Mouse (Mus musculus): ENCODE results near the gene Eif2b3. TPM values are rescaled to one million over a fixed set of nuclear protein-coding genes. Genes with fewer than 3 reads are reported as not detected.

Gene Eif2b3
- polyA plus RNA-seq, 1 experiment from 2014 or later = 46.4 TPM

- peak overlapping the region; percentile 48 for H3K9ac ChIP-seq
- H3K27me3 ChIP-seq = 0 out of 2 replicates have a peak, but pooled peaks cover under 1% of the 10 kb centered on the region
- 36% methylated on average over 15 of the region's 15 CpGs for WGBS (ENCODE audit: insufficient replicate concordance)
- DNase-seq = no peak
- H3K4me2 ChIP-seq = no peak overlapping the region; the same call in 1 of the 2 replicates
- H3K27ac ChIP-seq = peak overlapping the region; percentile 67
- H3K9me3 ChIP-seq (replicated peaks) = no peaks in the 10 kb centered on the region
- peak; percentile 32 for ATAC-seq (ENCODE audit: low read depth)
- H3K4me3 ChIP-seq (replicated peaks) = no peak overlapping the region
- peaks cover 42% of the 10 kb centered on the region for H3K4me1 ChIP-seq (replicated peaks)
- peaks cover 12% of the 10 kb centered on the region; the same call in 1 of the 2 replicates for H3K36me3 ChIP-seq
These were observed 106.9 kb downstream of the Eif2b3 start for GRCm38 (mm10) chr4:117125910-117126674.

- 67% methylated on average over 9 of the region's 9 CpGs for WGBS (ENCODE audit: insufficient replicate concordance)
- Histone ChIP-seq H3K4me1 (replicated peaks) (peaks cover 35% of the 10 kb centered on the region), H3K27me3 (peaks cover 7% of the 10 kb centered on the region), H3K4me3 (replicated peaks) (no peak within 1 kb of the TSS), H3K36me3 (peaks cover 14% of the 10 kb centered on the region; the same call in 1 of the 2 replicates), H3K4me2 (peak within 1 kb of the TSS; percentile 41; the same call in 1 of the 2 replicates), H3K27ac (peak within 1 kb of the TSS; percentile 67), H3K9me3 (replicated peaks) (no peaks in the 10 kb centered on the region), H3K9ac (peak within 1 kb of the TSS; percentile 48)
- no peak for ATAC-seq (ENCODE audit: low read depth)
- no peak for DNase-seq
These were observed 107.6 kb downstream of the Eif2b3 start, which contains the start of gene Tctex1d4 for GRCm38 (mm10) chr4:117126675-117127290. Gene Tctex1d4 (plus strand): TSS chr4:117126794.

GRCm38 (mm10) chr4:117127991-117128686 is 108.9 kb downstream of the Eif2b3 start:
- peaks cover 14% of the 10 kb centered on the region; the same call in 1 of the 2 replicates for H3K36me3 ChIP-seq
- no peak overlapping the region for H3K4me2 ChIP-seq
- H3K27me3 ChIP-seq = peaks cover 21% of the 10 kb centered on the region
- no peaks in the 10 kb centered on the region for H3K9me3 ChIP-seq (replicated peaks)
- no peak overlapping the region for H3K27ac ChIP-seq
- no peak overlapping the region for H3K4me3 ChIP-seq (replicated peaks)
- no peak overlapping the region for H3K9ac ChIP-seq
- 78% methylated on average over 33 of the region's 33 CpGs for WGBS (ENCODE audit: insufficient replicate concordance)
- ATAC-seq (ENCODE audit: low read depth) (no peak), DNase-seq (no peak)
- H3K4me1 ChIP-seq (replicated peaks) = peaks cover 46% of the 10 kb centered on the region

- peaks cover 47% of the 10 kb centered on the region for H3K4me1 ChIP-seq (replicated peaks)
- ATAC-seq (ENCODE audit: low read depth) = no peak
- peaks cover 14% of the 10 kb centered on the region; the same call in 1 of the 2 replicates for H3K36me3 ChIP-seq
- H3K4me3 ChIP-seq (replicated peaks) = no peak overlapping the region
- DNase-seq = no peak
- no peak overlapping the region for H3K27ac ChIP-seq
- H3K9me3 ChIP-seq (replicated peaks) = no peaks in the 10 kb centered on the region
- WGBS (ENCODE audit: insufficient replicate concordance) = 80% methylated on average over 6 of the region's 6 CpGs
- H3K27me3 ChIP-seq = peaks cover 26% of the 10 kb centered on the region
- no peak overlapping the region for H3K9ac ChIP-seq
- no peak overlapping the region for H3K4me2 ChIP-seq
These were observed 111.6 kb downstream of the Eif2b3 start for GRCm38 (mm10) chr4:117130790-117131189.

GRCm38 (mm10) chr4:117131198-117131597 is 112.0 kb downstream of the Eif2b3 start:
- 72% methylated on average over 6 of the region's 6 CpGs for WGBS (ENCODE audit: insufficient replicate concordance)
- Histone ChIP-seq H3K4me2 (no peak overlapping the region), H3K36me3 (peaks cover 14% of the 10 kb centered on the region; the same call in 1 of the 2 replicates), H3K9me3 (replicated peaks) (no peaks in the 10 kb centered on the region), H3K4me1 (replicated peaks) (peaks cover 47% of the 10 kb centered on the region), H3K27me3 (peaks cover 26% of the 10 kb centered on the region), H3K27ac (no peak overlapping the region), H3K9ac (no peak overlapping the region), H3K4me3 (replicated peaks) (no peak overlapping the region)
- DNase-seq (no peak), ATAC-seq (ENCODE audit: low read depth) (no peak)

GRCm38 (mm10) chr4:117131890-117132793 is 112.9 kb downstream of the Eif2b3 start:
- H3K9ac ChIP-seq = no peak overlapping the region
- H3K4me1 ChIP-seq (replicated peaks) = peaks cover 47% of the 10 kb centered on the region
- ATAC-seq (ENCODE audit: low read depth) (no peak), DNase-seq (no peak)
- peaks cover 26% of the 10 kb centered on the region for H3K27me3 ChIP-seq
- H3K27ac ChIP-seq = no peak overlapping the region
- no peaks in the 10 kb centered on the region for H3K9me3 ChIP-seq (replicated peaks)
- peaks cover 14% of the 10 kb centered on the region; the same call in 1 of the 2 replicates for H3K36me3 ChIP-seq
- peak overlapping the region; percentile 82 for H3K4me3 ChIP-seq (replicated peaks)
- H3K4me2 ChIP-seq = peak overlapping the region; percentile 97
- WGBS (ENCODE audit: insufficient replicate concordance) = 50% methylated on average over 7 of the region's 7 CpGs

GRCm38 (mm10) chr4:117132794-117133143 is 113.6 kb downstream of the Eif2b3 start:
- ATAC-seq (ENCODE audit: low read depth) = no peak
- Histone ChIP-seq H3K36me3 (peaks cover 14% of the 10 kb centered on the region; the same call in 1 of the 2 replicates), H3K27ac (no peak overlapping the region), H3K4me3 (replicated peaks) (peak overlapping the region; percentile 82), H3K4me2 (peak overlapping the region; percentile 97), H3K9me3 (replicated peaks) (no peaks in the 10 kb centered on the region), H3K4me1 (replicated peaks) (peaks cover 47% of the 10 kb centered on the region), H3K27me3 (peaks cover 26% of the 10 kb centered on the region), H3K9ac (peak overlapping the region; percentile 88; the same call in 1 of the 2 replicates)
- DNase-seq = no peak
- WGBS (ENCODE audit: insufficient replicate concordance) = 20% methylated on average over 11 of the region's 11 CpGs

- Histone ChIP-seq H3K27me3 (peaks cover 26% of the 10 kb centered on the region), H3K9me3 (replicated peaks) (no peaks in the 10 kb centered on the region), H3K27ac (no peak overlapping the region), H3K36me3 (peaks cover 10% of the 10 kb centered on the region; the same call in 1 of the 2 replicates), H3K4me2 (peak overlapping the region; percentile 97), H3K4me3 (replicated peaks) (peak overlapping the region; percentile 82), H3K9ac (peak overlapping the region; percentile 88), H3K4me1 (replicated peaks) (peaks cover 51% of the 10 kb centered on the region)
- no peak for DNase-seq
- no peak; the same call in 1 of the 2 replicates for ATAC-seq (ENCODE audit: low read depth)
- 1% methylated on average over 41 of the region's 42 CpGs for WGBS (ENCODE audit: insufficient replicate concordance)
These were observed 114.2 kb downstream of the Eif2b3 start for GRCm38 (mm10) chr4:117133366-117133796.

- H3K9ac ChIP-seq = peak within 1 kb of the TSS; percentile 88
- 0 out of 2 replicates have a peak, but pooled peaks cover 6% of the 10 kb centered on the region for H3K36me3 ChIP-seq
- H3K27me3 ChIP-seq = peaks cover 26% of the 10 kb centered on the region
- peaks cover 56% of the 10 kb centered on the region for H3K4me1 ChIP-seq (replicated peaks)
- H3K4me3 ChIP-seq (replicated peaks) = peak within 1 kb of the TSS; percentile 82
- peak; percentile 95 for DNase-seq
- no peaks in the 10 kb centered on the region for H3K9me3 ChIP-seq (replicated peaks)
- ATAC-seq (ENCODE audit: low read depth) = peak; percentile 84
- peak within 1 kb of the TSS; percentile 58 for H3K27ac ChIP-seq
- peak within 1 kb of the TSS; percentile 97 for H3K4me2 ChIP-seq
- 3% methylated on average over 48 of the region's 48 CpGs for WGBS (ENCODE audit: insufficient replicate concordance)
These were observed 114.8 kb downstream of the Eif2b3 start, which contains the start of gene Plk3 for GRCm38 (mm10) chr4:117133817-117134600. Gene Plk3 (minus strand): TSS chr4:117133963.

All from liver, embryonic 13.5 days (tissue).